Mouse (Mus musculus) A20 (cell line): ENCODE results near the gene Vps8.

Experiments
- DNase-seq: peaks from one replicate; pipeline ENCODE4 v3.0.0-alpha.2; 2011; ENCODE audit warnings: low read depth, low spot score

Vps8 gene

DNA sequence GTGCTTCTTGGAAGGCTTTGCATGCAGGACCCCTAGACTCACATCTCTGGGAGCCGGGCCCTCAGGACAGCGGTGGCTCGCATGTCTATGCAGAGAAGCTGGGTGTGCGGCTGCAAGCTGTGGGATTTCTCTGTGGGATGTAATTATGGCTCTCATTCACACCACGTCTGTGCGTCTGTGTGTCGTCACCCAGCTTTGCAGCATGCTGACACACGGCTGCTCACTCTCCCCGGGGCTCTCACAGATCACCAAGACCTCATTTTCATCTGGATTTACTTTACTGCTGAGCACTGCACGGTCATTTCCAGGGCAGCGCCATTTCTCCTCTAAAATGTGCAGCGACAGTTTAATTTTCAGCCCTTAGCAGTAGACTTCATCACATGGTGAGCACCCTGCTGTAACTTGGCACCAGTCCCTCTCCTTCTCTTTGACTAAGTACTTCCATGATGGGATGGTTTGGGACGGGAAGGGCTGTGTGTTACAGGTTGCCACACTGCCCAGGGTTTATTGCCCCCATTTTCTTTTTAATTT lies 205.2 kb downstream of the Vps8 start:
- no peak for DNase-seq

DNA sequence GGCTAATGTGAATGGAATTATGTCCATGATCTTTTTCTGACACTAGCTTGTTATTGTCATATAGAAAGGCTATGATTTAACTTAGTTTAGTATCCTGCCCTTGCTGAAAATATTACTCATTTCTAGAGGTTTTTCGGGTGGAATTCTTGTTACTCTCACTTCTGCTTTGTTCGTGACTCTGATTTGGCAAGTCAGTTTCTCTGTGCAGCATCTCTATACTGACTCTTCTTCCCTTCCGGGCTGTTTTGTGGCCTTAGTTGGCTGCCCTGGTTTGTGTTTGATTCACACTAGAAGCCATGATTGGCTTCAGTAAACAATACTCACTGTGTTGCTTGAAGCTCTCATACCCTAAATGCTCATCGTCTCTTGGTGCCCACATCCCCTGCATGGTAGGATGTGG lies 207.7 kb downstream of the Vps8 start:
- DNase-seq, result peak; percentile 86

DNA sequence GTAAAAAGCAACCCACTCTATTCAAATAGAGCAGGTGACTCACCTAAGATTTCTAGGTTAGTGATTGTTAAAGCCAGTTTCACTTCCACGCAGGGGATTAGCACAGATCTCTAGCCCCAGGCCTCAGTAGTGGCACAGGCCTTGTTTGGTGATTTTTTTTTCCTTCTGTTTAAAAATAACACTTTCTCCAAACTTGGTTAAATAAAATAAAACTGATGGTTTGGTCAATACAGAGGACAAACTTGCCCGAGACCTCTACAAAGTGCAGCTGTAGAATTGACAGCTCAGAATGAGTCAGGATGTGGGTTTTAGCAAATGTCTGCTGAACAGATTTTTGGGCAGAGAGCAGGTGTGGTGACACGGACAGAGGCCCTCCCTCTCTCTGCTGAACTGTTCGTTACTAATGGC lies 208.9 kb downstream of the Vps8 start:
- peak; percentile 88 for DNase-seq

DNA sequence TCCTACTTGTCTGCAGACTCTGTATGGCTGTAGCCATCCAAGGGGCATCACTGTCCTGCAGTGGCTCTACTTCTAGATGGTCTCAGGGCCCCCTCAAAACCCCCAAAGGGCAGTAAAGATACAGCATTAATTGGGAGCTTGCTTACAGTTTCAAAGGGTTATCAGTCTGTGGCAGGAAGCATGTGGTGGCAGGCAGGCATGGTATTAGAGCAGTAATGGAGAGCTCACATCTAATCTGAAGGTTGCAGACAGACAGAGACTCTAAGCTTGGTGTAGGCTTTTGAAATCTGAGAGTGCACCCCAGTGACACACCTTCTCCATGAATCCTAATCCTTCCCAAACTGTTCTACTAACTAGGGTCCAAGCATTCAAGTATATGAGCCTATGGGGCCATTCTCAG lies 211.5 kb downstream of the Vps8 start:
- DNase-seq, result no peak

DNA sequence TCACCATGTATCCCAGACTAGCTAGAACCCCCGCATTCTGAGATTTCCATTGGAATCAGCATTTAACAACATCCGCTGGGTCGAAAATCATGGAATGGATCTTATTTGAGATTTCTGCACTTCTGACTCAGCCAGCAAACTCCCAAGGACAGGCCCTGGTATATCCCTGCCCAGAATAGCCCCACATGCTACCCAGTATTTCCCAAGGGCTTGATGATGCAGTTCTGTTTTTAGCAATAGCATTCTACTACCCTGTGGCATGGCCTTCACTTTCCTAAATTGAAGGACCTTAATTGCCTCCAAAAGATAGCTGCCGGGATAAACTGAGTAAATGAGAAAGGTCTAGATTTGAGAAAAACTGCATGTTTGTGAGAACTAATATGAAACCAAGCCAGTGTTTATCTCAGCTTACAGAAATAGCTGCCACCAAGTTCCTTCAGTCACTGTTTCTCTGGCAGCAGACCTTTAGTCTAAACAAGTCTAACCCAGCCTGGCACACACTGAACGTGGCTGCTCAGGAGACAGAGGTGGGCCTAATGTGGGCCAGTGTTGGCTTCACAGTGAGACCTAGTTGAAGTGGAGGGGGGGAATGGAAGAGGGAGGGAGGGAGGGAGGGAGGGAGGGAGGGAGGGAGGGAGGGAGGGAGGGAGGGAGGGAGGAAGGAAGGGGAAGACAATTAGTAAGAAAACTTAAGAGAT lies 213.4 kb downstream of the Vps8 start:
- DNase-seq, result no peak

DNA sequence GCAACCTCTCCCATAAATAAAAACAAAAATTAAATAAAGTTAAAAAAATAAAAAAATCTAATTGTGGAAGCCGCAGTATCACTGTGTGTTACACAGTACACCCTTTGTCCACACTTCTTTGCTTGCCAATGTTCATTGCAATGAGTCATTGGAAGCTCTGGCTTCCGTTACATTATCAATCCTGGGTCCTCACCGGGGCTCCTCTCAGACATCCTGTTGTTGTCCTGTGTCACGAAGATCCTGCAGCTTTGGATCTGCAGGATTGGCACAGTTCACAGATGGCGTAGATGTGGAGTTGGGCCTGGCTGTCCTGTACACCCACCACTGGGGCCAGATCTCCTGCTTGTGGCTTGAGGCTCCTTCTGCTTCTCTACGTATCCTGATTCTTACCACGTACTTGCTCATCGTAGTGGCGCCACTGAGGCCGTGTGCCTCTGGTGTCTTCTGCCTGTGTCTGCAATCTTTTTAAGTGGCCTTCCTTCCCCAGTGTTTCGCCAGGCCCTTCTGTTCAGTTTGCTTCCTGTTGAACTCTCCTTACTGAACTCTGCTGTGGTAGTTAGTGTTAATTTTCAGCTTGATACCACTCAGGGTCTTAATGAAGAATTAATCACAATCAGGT lies 214.4 kb downstream of the Vps8 start:
- DNase-seq, result no peak

DNA sequence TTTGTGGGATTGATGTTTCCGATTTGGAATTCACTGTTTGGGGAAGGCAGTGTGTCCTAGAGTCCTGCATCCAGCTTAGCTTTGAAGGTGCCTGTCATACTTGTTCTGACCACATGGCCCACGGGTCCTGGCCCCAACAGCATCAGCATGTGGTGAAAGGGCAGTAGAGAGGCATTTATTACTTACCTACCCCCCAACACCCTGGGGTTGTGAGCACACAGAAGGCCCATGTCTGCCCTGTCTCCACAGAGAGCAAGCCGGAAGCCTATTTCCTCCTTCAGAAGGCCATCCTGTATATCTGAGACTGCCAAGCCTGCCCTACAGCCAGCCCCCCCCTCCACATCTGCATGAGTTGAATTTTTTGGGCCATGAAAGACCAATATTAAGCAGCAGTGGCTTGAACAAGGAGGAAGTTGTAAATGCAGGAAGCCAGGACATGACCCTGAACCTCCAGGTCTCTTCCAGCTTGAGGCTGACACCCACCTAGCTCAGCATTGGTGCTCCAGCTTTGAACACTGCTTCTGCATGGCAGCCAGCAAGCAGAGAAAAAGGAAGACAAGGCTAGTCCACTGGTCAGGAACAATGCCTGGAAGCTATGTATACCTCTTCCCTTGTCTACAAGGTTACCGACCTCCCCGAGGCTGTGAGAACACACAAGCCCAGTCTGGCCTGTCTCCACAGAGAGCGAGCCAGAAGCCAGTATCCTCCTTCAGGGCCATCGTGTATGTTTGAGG lies 218.0 kb downstream of the Vps8 start:
- peak; percentile 40 for DNase-seq

DNA sequence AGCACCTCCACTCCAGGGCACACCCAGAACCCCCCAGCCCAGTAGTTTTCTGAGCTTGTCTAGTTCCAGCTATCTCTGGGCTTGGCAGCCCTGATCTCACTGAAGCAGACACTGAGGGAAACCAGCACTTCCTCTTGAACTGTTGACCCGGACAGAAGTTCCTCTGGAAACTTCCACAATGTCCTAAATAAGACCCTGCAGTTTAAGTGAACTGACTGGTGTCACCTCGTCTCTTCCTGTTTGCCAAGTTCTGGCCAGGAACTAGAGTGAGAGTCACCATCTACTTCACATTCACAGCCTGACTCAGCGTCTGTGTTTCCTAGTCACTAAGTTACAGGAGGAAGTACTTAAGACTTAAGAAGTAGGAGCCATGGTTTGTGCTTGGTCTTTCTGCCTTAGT lies 219.0 kb downstream of the Vps8 start:
- DNase-seq, result peak; percentile 75

DNA sequence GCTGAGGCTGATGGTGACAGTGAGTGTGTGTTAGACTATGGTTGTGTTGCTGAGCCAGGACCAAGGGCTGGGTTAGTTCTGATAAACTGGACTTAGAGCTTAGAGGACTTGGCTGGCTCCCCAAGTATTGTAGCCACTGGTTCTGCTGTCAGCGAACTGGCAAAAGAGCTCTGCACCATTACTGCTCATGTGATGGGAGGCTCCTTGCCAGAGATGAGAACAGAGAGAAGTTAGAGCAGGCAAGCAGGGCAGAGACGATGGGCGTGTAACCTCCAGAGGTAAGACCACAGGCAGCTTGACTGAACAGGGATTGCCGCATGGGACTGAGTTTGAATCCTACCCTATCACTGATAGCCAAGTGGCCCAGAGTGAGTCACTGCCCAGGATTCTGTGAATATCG lies 220.0 kb downstream of the Vps8 start:
- DNase-seq, result peak; percentile 10

DNA sequence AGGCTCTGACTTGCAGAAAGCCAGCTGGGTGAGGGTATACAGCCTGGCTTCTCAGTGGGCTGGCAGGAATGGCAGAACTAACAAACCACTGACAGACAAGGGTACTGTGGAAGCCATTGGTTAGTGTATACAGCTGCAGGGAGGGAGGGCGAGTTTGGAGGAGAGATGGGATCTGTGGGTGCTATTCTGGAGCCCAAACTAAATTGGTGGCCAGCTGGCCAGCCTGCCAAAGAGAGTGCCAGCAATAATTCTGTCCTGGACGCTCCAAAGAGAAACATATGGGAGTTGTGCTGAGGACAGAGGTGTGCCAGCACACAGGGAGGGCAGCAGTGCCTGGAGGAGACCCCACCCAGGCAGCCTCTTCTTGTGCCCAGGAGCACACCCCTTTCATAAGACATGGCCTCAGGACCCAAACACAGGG lies 220.7 kb downstream of the Vps8 start:
- no peak for DNase-seq

DNA sequence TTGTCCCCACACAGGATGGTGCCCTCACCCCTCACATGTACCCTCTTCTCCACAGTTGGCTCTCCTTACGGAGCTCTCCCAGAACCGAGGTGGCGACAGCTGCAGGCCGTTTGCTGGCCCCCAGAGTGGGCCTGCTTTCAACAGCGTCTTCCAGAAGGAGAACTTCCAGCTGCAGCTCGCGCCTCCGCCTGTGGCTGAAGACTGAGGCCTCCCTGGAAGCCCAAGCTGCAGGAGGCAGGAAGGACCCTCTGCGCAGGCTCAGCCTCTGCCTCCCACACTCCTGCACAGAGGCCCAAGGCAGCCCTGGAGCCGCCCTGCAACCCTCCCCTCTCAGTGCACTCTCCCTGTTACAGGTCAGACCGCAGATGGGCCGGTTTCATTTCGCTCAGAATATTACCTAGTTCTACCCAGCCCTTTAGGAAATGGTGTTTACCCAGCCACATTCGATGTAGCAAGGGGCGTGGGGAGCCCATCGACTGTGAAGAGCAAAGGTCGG lies 221.2 kb downstream of the Vps8 start:
- no peak for DNase-seq

DNA sequence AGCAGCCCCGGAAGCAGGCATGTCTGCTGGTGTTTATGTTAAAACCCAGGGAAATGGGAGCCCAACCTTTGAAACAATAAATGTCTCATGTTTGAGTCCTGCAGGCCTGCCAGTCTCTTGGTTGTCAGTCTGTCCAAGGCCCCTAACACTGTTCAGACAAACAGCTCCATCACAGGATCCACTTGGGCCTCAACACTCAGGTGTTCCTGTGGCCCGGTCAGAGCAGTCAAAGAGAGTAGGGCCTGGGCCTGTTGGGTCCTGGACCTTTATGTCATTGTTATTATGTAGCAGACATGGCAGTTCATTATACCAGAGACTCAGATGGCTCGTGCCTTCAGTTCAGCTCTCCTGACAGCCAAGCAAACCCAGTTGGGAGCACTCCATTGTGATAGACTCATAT lies 221.7 kb downstream of the Vps8 start:
- DNase-seq, result no peak

DNA sequence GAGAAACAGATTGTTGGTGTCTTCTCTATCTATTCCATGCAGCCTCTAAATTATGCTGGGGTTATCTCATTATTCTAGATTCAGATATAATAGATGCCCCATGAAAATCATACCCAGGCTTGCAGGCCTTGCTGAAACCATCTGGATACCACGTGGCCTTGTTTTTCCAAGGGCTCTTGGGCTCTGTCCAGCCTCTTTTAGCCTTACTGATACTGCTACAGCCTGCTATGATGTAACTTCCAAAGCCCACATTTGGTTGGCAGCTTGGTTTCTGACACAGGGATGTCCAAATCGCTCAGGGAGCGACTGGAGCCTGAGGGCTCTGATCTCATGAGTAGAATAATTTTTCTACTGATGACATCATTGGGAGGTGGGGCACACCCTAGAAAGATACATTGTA lies 223.0 kb downstream of the Vps8 start:
- DNase-seq, result no peak

DNA sequence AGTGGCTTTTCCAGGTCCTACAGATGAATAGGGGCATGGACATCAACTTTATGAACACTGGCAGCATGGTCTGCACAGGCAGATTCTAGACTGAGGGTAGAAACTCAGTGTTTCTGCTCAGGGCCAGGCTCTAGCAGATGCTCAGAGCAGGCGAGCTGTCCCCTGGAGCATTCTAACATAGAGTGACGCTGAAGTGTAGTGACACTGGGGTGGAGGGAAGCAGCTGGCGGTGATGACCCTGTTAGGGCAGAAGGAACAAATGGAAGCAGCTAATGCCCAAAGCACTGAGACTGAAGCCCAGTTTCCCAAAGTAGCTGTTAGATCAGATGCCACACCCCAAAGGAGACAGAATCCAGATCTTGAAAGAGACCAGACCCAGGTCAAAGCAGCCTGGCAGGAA lies 223.6 kb downstream of the Vps8 start:
- DNase-seq, result no peak

DNA sequence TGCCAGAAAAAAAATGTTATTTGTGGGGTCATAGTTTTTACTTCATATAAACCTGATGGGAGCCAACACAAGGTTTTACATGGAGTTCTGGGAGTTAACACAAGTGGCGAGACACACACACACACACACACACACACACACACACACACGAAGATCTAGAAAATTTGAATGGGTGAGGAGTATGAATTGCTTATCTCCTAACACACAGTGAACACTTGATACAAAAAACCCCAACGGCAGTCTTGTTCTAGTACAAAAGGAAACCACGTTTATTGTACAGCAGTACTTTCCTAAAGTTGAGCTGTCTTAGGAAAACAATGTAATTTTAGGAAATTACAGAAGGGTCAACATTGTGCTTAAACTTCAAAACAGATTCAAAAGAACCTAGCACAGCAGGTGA lies 225.9 kb downstream of the Vps8 start:
- DNase-seq, result no peak

DNA sequence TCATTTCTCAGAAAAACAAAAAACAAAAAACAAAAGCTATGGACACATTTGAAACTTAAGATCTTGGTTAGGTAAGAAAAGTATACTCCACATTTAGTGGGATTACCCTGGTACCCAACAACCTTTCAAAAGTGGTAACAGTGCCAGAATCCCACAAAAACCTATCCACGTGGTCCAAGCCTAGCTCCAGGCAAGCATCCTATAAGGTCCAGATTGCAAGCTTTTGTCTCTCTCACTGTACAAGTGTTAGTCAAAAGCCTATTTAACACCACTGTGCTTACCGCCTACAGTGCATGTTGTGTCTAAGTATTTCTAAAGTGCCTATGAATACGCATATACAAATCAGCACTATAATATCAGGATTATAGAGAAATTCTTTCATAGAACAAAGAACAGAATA lies 227.4 kb downstream of the Vps8 start:
- DNase-seq, result no peak

DNA sequence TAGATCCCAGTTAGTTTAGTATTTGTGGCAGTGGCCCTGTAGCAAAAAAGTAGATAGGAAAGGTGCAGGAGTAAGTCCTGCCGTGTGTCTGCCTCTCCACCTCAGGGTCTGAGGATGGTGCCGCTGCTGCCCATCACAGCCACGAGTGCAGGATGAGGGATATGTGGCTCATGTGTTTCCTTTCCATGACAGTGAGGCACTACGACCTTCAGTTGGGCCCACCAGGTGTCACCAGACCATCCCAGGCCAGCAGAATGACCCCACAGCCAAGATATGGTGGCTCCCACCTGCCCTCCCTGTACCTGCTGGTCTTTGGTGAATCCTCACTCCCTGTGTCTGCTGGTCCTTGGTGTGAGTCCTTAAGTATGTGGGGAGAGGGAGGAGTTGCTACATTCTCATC lies 228.2 kb downstream of the Vps8 start:
- no peak for DNase-seq

DNA sequence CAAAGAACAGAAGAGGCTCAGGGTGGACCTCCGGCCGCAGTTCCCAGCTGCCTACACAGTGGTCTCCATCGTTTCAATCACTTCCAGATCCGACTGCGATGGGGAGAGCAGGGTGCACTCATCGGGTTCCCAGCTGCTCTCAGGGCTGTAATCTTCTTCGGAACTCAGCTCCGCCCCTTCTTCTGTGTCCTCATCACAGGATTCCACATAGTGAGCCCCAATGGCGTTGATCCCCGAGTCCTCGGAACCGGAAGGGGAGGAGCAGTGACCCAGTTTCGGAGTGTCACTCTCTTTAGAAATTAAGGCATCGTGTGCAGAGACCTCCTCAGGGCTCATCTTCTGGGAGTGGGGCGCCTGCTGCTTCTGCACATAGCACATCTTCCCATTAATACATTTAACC lies 230.2 kb downstream of the Vps8 start:
- no peak for DNase-seq

DNA sequence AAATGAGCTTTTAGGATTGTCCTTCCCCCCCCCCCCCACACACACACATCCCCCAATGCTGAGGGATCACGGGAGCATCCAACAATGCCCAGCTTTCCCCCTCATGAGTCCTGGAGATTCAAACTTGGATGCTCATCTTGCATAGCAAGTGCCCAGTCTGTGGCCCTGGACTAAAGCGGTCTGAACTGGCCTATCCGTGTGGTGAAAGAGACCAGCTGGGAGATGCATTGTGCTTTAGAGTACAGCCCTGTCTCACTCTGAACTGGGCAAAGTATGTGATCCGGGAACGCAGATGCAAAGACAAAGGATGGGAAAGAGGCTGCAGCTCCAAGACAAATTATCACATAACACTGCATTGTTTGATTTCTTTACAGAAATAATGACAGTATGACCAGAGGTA lies 231.5 kb downstream of the Vps8 start:
- no peak for DNase-seq

DNA sequence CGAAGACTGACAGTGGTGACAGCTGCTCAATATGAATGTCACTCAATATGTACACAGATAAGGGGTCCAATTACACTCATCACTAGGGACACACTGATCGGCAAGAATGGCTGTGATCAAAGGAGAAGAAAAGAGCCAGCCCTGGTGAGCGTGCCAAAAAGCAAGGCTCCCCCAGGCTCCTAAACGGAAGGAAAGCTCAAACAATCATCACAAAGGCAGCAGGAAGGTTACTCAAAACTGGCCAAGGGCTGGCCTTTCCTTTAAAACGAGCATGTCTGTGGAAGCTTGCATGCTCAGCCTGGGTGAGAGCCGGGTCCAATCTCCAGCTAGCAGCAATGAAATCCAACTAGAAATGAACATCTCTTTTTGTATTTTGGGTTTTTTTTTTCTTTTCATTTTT lies 232.4 kb downstream of the Vps8 start:
- no peak for DNase-seq

DNA sequence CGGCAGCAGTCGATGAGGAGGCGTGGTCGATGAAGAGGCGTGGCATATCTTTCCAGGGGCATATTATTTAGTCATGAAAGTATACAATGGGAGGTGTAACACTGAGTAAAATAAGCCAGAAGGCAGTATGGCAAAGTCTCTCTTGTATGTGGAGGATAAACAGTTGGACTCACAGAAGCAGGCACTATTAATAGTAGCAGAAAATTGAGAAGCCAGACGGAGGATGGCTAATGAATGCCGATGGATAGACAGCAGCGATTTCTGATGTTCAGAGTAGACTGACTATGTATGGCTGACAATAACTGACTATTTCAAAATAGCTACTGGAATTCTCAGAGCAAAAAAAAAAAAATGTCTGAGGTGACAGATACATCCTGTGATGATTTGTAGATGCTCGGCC lies 233.0 kb downstream of the Vps8 start:
- no peak for DNase-seq

DNA sequence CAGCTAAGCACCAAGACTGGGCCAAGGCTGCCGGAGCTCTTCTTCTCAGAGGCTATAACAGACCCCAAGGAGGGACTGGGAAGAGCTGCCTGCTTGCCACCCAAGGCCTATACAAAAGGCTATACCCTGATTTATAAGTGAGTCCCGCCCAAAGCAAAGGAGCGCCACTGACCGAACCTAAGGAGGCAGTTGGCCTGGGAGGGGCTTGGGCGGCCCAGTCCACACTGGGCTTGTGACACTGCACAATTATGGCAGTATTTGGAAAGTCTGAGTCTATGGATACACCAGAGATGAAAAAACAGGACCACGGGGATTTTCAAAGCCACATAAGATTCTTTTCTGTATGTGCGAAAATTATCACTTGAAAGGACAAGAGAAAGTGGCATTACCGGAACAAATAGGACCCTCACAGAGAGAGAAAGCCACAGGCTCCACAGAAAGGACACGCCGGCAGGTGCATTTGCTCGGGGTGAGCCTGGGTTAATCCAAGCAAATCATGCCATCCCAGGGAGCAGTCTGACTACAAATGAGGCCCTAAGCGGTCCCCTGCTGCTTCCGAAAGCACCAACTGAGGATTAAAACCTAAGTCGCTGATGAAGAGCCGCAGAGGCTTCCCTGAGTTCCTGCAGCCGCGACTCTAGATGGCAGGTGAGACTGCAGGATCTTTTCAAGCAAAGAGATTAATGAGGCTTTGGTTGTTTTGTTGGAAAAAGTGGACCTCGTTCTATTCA lies 241.9 kb downstream of the Vps8 start:
- no peak for DNase-seq
